Mouse (Mus musculus) hindbrain, postnatal 0 days (tissue): ENCODE data around the gene Cd7. TPM values are rescaled to one million over a fixed set of nuclear protein-coding genes. Genes with fewer than 3 reads are reported as not detected.
"Not testable (repeated sequence)": the region's sequence is repeated elsewhere in the genome, so short reads cannot be mapped to it uniquely, and the experiment has no call there.

Experiments used
- ATAC-seq: fragments of 200-750 bp; cut with Nextera tagmentation; 2 replicates; pipeline ENCODE4 v1.8.0; 2017; ENCODE audit warnings: mild to moderate bottlenecking, moderate TSS enrichment, moderate library complexity
- DNase-seq: peaks from one replicate; pipeline ENCODE4 v3.0.0-alpha.2; 2015; ENCODE audit warnings: low spot score
- H3K27ac ChIP-seq: fragments of 300-500 bp; sonication (generic); 2 replicates; pipeline ENCODE4 v1.5.1; 2014; ENCODE audit warnings: mild to moderate bottlenecking
- H3K27me3 ChIP-seq: fragments of 300-500 bp; sonication (generic); 2 replicates; pipeline ENCODE4 v1.6.1; 2014; ENCODE audit warnings: low read length, mixed read lengths; ENCODE audit not compliant: insufficient read depth
- H3K36me3 ChIP-seq: fragments of 300-500 bp; sonication (generic); 2 replicates; pipeline ENCODE4 v1.6.1; 2014; ENCODE audit warnings: low read length, mixed read lengths; ENCODE audit not compliant: insufficient read depth
- H3K4me1 ChIP-seq: fragments of 300-500 bp; sonication (generic); 2 replicates; pipeline ENCODE4 v1.6.1; 2014; ENCODE audit warnings: antibody characterized with exemption, low read length, mixed read lengths; ENCODE audit not compliant: insufficient read depth
- H3K4me2 ChIP-seq: fragments of 300-500 bp; sonication (generic); 2 replicates; pipeline ENCODE4 v1.6.1; 2014; ENCODE audit warnings: low read depth, mild to moderate bottlenecking, low read length, moderate library complexity, mixed read lengths
- H3K4me3 ChIP-seq: fragments of 300-500 bp; sonication (generic); 2 replicates; pipeline ENCODE4 v1.5.1; 2014; ENCODE audit warnings: low read length
- H3K9ac ChIP-seq: fragments of 300-500 bp; sonication (generic); replicated peaks from 2 replicates; pipeline ENCODE4 v1.6.1; 2014; ENCODE audit warnings: mild to moderate bottlenecking, low read length, moderate library complexity, mixed read lengths
- H3K9me3 ChIP-seq: fragments of 300-500 bp; sonication (generic); 2 replicates; pipeline ENCODE4 v1.6.1; 2016; ENCODE audit warnings: low read length, mixed read lengths
- CTCF ChIP-seq: IDR thresholded peaks from 2 replicates; pipeline ENCODE4 v1.5.1; 2016; ENCODE audit warnings: antibody characterized with exemption, control low read depth, low read depth
- WGBS: fragments of 180-500 bp; shearing (Covaris S2); extraction: QIAGEN DNeasy Blood & Tissue Kit; methylation state at CpG from one replicate; pipeline ENCODE4 v1.1.7; 2014; 5-methylcytosine and 5-hydroxymethylcytosine counted together
- polyA plus RNA-seq: library from polyadenylated mRNA; unstranded; fragments of >200 nt; fragmentation: Nextera tagmentation; extraction: Ambion mirVana; gene quantifications from 2 replicates; pipeline ENCODE4 v1.2.1, GENCODE M21; 2015
- total RNA-seq: library from RNA; depleted of rRNA; stranded (reverse); fragments of >200 nt; gene quantifications from 2 replicates; pipeline ENCODE4 v1.2.3, GENCODE M21; 2014

The Cd7 gene
- total and polyA plus RNA-seq, 2 experiments from 2014 or later, result not detected

GRCm38 (mm10) chr11:121080330-121080729, 41.1 kb upstream of the Cd7 start:
- Histone ChIP-seq H3K9ac (no peak overlapping the region), H3K4me2 (no peak overlapping the region), H3K4me3 (no peak overlapping the region), H3K4me1 (no peaks in the 10 kb centered on the region), H3K27me3 (no peaks in the 10 kb centered on the region), H3K27ac (no peak overlapping the region), H3K9me3 (no peaks in the 10 kb centered on the region), H3K36me3 (no peaks in the 10 kb centered on the region)
- DNase-seq (no peak), ATAC-seq (no peak)
- TF ChIP-seq CTCF, result no peak
- 96% methylated on average over 8 of the region's 8 CpGs for WGBS

GRCm38 (mm10) chr11:121075655-121076054, 36.4 kb upstream of the Cd7 start:
- ATAC-seq (no peak), DNase-seq (no peak)
- no peak for TF ChIP-seq CTCF
- Histone ChIP-seq H3K27me3 (no peaks in the 10 kb centered on the region), H3K9ac (no peak overlapping the region), H3K36me3 (no peaks in the 10 kb centered on the region), H3K4me2 (no peak overlapping the region), H3K4me1 (no peaks in the 10 kb centered on the region), H3K4me3 (no peak overlapping the region), H3K9me3 (no peaks in the 10 kb centered on the region), H3K27ac (no peak overlapping the region)
- WGBS, result 84% methylated on average over 5 of the region's 5 CpGs

GRCm38 (mm10) chr11:121069662-121070061, 30.4 kb upstream of the Cd7 start:
- not testable (repeated sequence) for ATAC-seq, H3K4me3 ChIP-seq

GRCm38 (mm10) chr11:121067895-121068294, 28.7 kb upstream of the Cd7 start:
- no peak for TF ChIP-seq CTCF
- ATAC-seq (no peak), DNase-seq (no peak)
- Histone ChIP-seq H3K4me3 (no peak overlapping the region), H3K9me3 (no peaks in the 10 kb centered on the region), H3K27ac (no peak overlapping the region), H3K9ac (no peak overlapping the region), H3K4me2 (no peak overlapping the region), H3K27me3 (no peaks in the 10 kb centered on the region), H3K36me3 (no peaks in the 10 kb centered on the region), H3K4me1 (no peaks in the 10 kb centered on the region)
- 100% methylated on average over 2 of the region's 2 CpGs for WGBS

More at GRCm38 (mm10) chr11:121069662-121070061, 30.4 kb upstream of the Cd7 start:
- WGBS, result 92% methylated on average over 11 of the region's 16 CpGs
- not testable (repeated sequence) for H3K4me2 ChIP-seq, DNase-seq, H3K4me1 ChIP-seq, H3K27ac ChIP-seq, H3K9ac ChIP-seq, H3K9me3 ChIP-seq, H3K27me3 ChIP-seq, H3K36me3 ChIP-seq

- 89% methylated on average over 3 of the region's 3 CpGs for WGBS
- no peaks in the 10 kb centered on the region for H3K9me3 ChIP-seq
- no peaks in the 10 kb centered on the region for H3K4me1 ChIP-seq
- no peak overlapping the region for H3K9ac ChIP-seq
- H3K4me2 ChIP-seq, result no peak overlapping the region
- no peak for DNase-seq
- ATAC-seq, result no peak
- H3K4me3 ChIP-seq, result no peak overlapping the region
- H3K27ac ChIP-seq, result no peak overlapping the region
- TF ChIP-seq CTCF, result peak; percentile 43
- H3K36me3 ChIP-seq, result no peaks in the 10 kb centered on the region
- no peaks in the 10 kb centered on the region for H3K27me3 ChIP-seq
Observed at GRCm38 (mm10) chr11:121064197-121064596, 25.0 kb upstream of the Cd7 start.

GRCm38 (mm10) chr11:121063379-121063778, 24.2 kb upstream of the Cd7 start, which contains the start of gene Sectm1b:
TSS of gene Sectm1b (minus strand) at chr11:121063569.
- Histone ChIP-seq H3K27ac (no peak within 1 kb of the TSS), H3K27me3 (no peaks in the 10 kb centered on the region), H3K4me1 (no peaks in the 10 kb centered on the region), H3K4me3 (no peak within 1 kb of the TSS), H3K9me3 (no peaks in the 10 kb centered on the region), H3K36me3 (no peaks in the 10 kb centered on the region), H3K4me2 (no peak within 1 kb of the TSS), H3K9ac (no peak within 1 kb of the TSS)
- ATAC-seq (no peak), DNase-seq (no peak)
- TF ChIP-seq CTCF, result no peak
- 81% methylated on average over 5 of the region's 5 CpGs for WGBS

GRCm38 (mm10) chr11:121061615-121062014, 22.4 kb upstream of the Cd7 start:
- ATAC-seq, result no peak
- H3K9me3 ChIP-seq, result no peaks in the 10 kb centered on the region

GRCm38 (mm10) chr11:121060401-121061067, 21.3 kb upstream of the Cd7 start:
- WGBS, result 96% methylated on average over 6 of the region's 6 CpGs
- H3K4me2 ChIP-seq, H3K9ac ChIP-seq, H3K4me1 ChIP-seq, H3K27me3 ChIP-seq, ATAC-seq, H3K27ac ChIP-seq, DNase-seq, H3K36me3 ChIP-seq, H3K9me3 ChIP-seq, H3K4me3 ChIP-seq: not testable (repeated sequence)

More at GRCm38 (mm10) chr11:121061615-121062014, 22.4 kb upstream of the Cd7 start:
- Histone ChIP-seq H3K4me1 (no peaks in the 10 kb centered on the region), H3K27me3 (no peaks in the 10 kb centered on the region), H3K9ac (no peak overlapping the region), H3K36me3 (no peaks in the 10 kb centered on the region), H3K4me2 (no peak overlapping the region), H3K27ac (no peak overlapping the region), H3K4me3 (no peak overlapping the region)
- DNase-seq, result no peak
- no peak for TF ChIP-seq CTCF
- WGBS, result 50% methylated on average over 8 of the region's 8 CpGs
